Mouse (Mus musculus) liver, embryonic 12.5 days (tissue): ENCODE data around the gene Plxnc1. TPM values are rescaled to one million over a fixed set of nuclear protein-coding genes. Genes with fewer than 3 reads are reported as not detected.

Experiments
- ATAC-seq: fragments of 200-750 bp; cut with Nextera tagmentation; 2 replicates; pipeline ENCODE4 v1.8.0; 2017; ENCODE audit warnings: moderate number of reproducible peaks, mild to moderate bottlenecking, moderate library complexity
- H3K27ac ChIP-seq: fragments of 300-500 bp; sonication (generic); 2 replicates; pipeline ENCODE4 v1.5.1; 2016; ENCODE audit warnings: mild to moderate bottlenecking
- H3K27me3 ChIP-seq: fragments of 300-500 bp; sonication (generic); replicated peaks from 2 replicates; pipeline ENCODE4 v1.6.1; 2016; ENCODE audit warnings: mild to moderate bottlenecking, moderate library complexity
- H3K36me3 ChIP-seq: fragments of 300-500 bp; sonication (generic); 2 replicates; pipeline ENCODE4 v1.6.1; 2016; ENCODE audit warnings: mild to moderate bottlenecking, moderate library complexity
- H3K4me1 ChIP-seq: fragments of 300-500 bp; sonication (generic); 2 replicates; pipeline ENCODE4 v1.6.1; 2016
- H3K4me2 ChIP-seq: fragments of 300-500 bp; sonication (generic); 2 replicates; pipeline ENCODE4 v1.6.1; 2016; ENCODE audit warnings: mild to moderate bottlenecking, moderate library complexity
- H3K4me3 ChIP-seq: fragments of 300-500 bp; sonication (generic); 2 replicates; pipeline ENCODE4 v1.5.1; 2016; ENCODE audit warnings: mild to moderate bottlenecking, moderate library complexity
- H3K9ac ChIP-seq: fragments of 300-500 bp; sonication (generic); 2 replicates; pipeline ENCODE4 v1.6.1; 2016; ENCODE audit warnings: mild to moderate bottlenecking, moderate library complexity
- H3K9me3 ChIP-seq: fragments of 300-500 bp; sonication (generic); replicated peaks from 2 replicates; pipeline ENCODE4 v1.6.1; 2016; ENCODE audit warnings: mild to moderate bottlenecking, moderate library complexity
- WGBS: fragments of 180-500 bp; shearing (Covaris S2); methylation state at CpG from one replicate; pipeline ENCODE4 v1.1.7; 2016; ENCODE audit not compliant: insufficient replicate concordance; 5-methylcytosine and 5-hydroxymethylcytosine counted together
- polyA plus RNA-seq: library from polyadenylated mRNA; unstranded; fragments of >200 nt; fragmentation: Nextera tagmentation; extraction: Ambion mirVana; gene quantifications from 2 replicates; pipeline ENCODE4 v1.2.1, GENCODE M21; 2016

Gene Plxnc1
- polyA plus RNA-seq, 1 experiment from 2014 or later, result 4.4 TPM

DNA sequence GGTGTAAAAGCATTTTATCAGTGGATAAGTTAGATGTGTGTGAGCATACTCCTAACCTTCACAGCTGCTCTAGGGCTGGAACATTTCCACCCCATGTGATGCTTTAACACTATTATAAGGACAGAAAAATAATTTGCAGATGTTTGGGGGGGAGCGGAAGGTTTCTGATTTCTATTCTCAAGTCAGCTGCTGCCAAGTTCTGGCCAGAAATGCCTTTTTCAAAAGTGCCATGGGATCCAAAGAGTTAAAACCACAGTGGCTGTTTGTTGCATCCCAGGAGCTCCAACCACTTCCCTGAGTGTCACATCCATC is 139.8 kb downstream of the Plxnc1 start:
- Histone ChIP-seq H3K4me3 (no peak overlapping the region), H3K4me1 (peaks cover 43% of the 10 kb centered on the region), H3K4me2 (no peak overlapping the region), H3K9ac (no peak overlapping the region), H3K27me3 (no peaks in the 10 kb centered on the region), H3K27ac (no peak overlapping the region), H3K9me3 (no peaks in the 10 kb centered on the region), H3K36me3 (no peaks in the 10 kb centered on the region)
- ATAC-seq, result no peak
- 84% methylated on average over 1 of the region's 1 CpGs for WGBS

GRCm38 (mm10) chr10:94804029-94804908 is 140.4 kb downstream of the Plxnc1 start:
- 75% methylated on average over 10 of the region's 10 CpGs for WGBS
- Histone ChIP-seq H3K4me3 (no peak overlapping the region), H3K4me1 (peaks cover 39% of the 10 kb centered on the region), H3K9me3 (no peaks in the 10 kb centered on the region), H3K27me3 (no peaks in the 10 kb centered on the region), H3K36me3 (no peaks in the 10 kb centered on the region), H3K27ac (no peak overlapping the region), H3K9ac (no peak overlapping the region), H3K4me2 (no peak overlapping the region)
- no peak for ATAC-seq

GRCm38 (mm10) chr10:94800677-94801354 is 143.8 kb downstream of the Plxnc1 start:
- 29% methylated on average over 7 of the region's 7 CpGs for WGBS
- Histone ChIP-seq H3K4me3 (no peak overlapping the region), H3K4me2 (no peak overlapping the region), H3K27ac (0 out of 2 replicates have a peak overlapping the region, but pooled peaks have one; percentile 49), H3K36me3 (peaks cover 7% of the 10 kb centered on the region; the same call in 1 of the 2 replicates), H3K27me3 (no peaks in the 10 kb centered on the region), H3K9me3 (no peaks in the 10 kb centered on the region), H3K4me1 (peaks cover 25% of the 10 kb centered on the region), H3K9ac (no peak overlapping the region)
- ATAC-seq, result peak; percentile 61

DNA sequence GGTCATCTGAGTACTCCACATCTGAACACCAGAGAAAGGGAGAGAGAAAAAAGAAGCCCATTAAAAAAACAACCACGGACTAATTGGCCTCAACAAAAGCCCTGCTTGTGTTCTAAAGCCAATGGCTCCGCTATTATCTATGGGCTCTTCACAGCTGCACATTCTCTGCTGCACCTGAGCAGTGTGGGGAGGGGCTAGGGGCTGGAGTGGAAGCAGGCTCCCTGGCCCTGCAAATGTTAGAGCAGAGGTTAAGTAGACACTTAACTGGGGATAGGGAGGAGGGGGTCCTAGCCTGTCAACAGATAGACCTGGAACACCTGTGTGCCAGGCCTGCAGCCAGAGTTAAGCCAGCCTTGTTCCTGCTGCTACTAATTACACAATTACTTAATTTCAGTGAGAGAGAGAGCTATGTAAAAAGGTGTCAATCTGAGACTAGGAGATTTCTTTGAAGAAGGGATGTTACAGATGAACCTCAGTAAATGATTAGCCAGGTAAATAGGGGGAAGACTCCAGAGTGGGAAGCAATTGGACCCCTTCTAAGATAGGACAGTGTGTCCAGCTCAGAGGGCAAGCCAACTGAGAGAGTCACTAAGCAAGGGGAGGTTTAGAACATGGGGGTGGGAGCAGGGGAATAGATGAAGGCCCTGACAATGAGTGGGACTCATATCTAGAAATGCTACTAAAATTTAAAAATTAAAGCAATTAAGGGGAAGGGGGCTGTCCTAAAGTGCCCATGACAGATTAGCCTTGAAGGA is 145.0 kb downstream of the Plxnc1 start:
- ATAC-seq, result no peak
- no peak overlapping the region for H3K4me2 ChIP-seq
- peaks cover 24% of the 10 kb centered on the region for H3K4me1 ChIP-seq
- H3K36me3 ChIP-seq, result peaks cover 13% of the 10 kb centered on the region; the same call in 1 of the 2 replicates
- H3K9ac ChIP-seq, result no peak overlapping the region
- no peak overlapping the region for H3K4me3 ChIP-seq
- H3K27me3 ChIP-seq, result no peaks in the 10 kb centered on the region
- H3K9me3 ChIP-seq, result no peaks in the 10 kb centered on the region
- WGBS, result 69% methylated on average over 2 of the region's 2 CpGs
- no peak overlapping the region for H3K27ac ChIP-seq

- WGBS, result 65% methylated on average over 5 of the region's 5 CpGs
- H3K4me2 ChIP-seq, result no peak overlapping the region
- no peak for ATAC-seq
- no peaks in the 10 kb centered on the region for H3K9me3 ChIP-seq
- no peaks in the 10 kb centered on the region for H3K27me3 ChIP-seq
- no peak overlapping the region for H3K27ac ChIP-seq
- no peak overlapping the region for H3K9ac ChIP-seq
- peaks cover 24% of the 10 kb centered on the region for H3K4me1 ChIP-seq
- no peak overlapping the region for H3K4me3 ChIP-seq
- peaks cover 22% of the 10 kb centered on the region for H3K36me3 ChIP-seq
These were observed 146.5 kb downstream of the Plxnc1 start for GRCm38 (mm10) chr10:94798128-94798527.

DNA sequence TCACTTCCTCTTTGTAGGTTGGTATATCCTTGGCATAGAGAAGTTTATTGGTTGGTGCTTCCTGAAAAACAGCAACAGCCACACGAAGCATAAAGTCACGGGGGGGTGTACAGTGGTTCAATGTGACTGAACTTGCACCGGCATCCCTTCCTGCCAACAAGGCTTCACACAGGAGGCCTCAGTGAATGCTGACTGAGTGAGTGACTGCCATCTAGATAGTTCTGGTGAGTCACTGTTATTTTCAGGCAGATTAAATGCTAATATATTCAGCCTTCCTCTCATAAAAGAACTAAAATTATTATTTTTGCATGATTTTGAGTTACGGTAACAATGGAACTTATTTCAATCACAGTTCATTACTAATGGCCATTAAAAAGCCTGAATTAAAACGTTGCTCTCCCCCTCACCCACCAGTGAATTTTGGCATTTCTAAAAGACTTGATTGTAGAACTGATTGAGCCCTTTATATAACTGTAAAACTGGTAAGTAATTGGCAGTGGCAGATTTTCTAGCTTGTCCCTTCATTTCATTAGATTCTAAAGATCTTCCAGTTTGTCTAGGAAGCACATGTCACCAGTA is 149.9 kb downstream of the Plxnc1 start:
- H3K36me3 ChIP-seq, result peaks cover 39% of the 10 kb centered on the region
- 0 out of 2 replicates have a peak, but pooled peaks cover 3% of the 10 kb centered on the region for H3K4me1 ChIP-seq
- no peak overlapping the region for H3K4me3 ChIP-seq
- H3K9me3 ChIP-seq, result no peaks in the 10 kb centered on the region
- ATAC-seq, result no peak
- WGBS, result 77% methylated on average over 5 of the region's 5 CpGs
- no peak overlapping the region for H3K27ac ChIP-seq
- no peak overlapping the region for H3K4me2 ChIP-seq
- H3K27me3 ChIP-seq, result no peaks in the 10 kb centered on the region
- H3K9ac ChIP-seq, result no peak overlapping the region

GRCm38 (mm10) chr10:94793914-94794313 is 150.7 kb downstream of the Plxnc1 start:
- no peak overlapping the region for H3K4me2 ChIP-seq
- H3K4me3 ChIP-seq, result no peak overlapping the region
- H3K27ac ChIP-seq, result no peak overlapping the region
- 0 out of 2 replicates have a peak, but pooled peaks cover 3% of the 10 kb centered on the region for H3K4me1 ChIP-seq
- no peak overlapping the region for H3K9ac ChIP-seq
- no peak for ATAC-seq
- 88% methylated on average over 3 of the region's 3 CpGs for WGBS
- H3K27me3 ChIP-seq, result no peaks in the 10 kb centered on the region
- H3K9me3 ChIP-seq, result no peaks in the 10 kb centered on the region
- H3K36me3 ChIP-seq, result peaks cover 46% of the 10 kb centered on the region

DNA sequence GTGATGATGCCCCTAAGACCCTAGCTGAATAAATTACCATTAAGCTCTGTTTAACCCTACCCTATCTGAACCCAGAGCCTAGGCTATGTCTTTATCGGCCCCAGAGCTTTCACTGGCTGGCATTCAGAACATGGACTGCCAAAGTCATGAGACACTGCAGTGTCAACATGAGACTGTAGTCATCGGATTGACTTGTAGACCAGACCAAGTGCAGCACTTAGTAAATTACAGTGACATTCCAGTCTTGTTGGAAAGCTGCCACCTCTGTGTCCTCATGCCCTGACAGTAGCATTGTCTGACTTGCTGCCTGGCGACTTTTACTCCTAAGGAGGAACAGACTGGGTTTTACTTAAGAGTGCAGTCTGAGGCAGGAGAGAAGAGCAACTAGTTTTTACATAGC is 155.4 kb downstream of the Plxnc1 start:
- H3K4me3 ChIP-seq, result no peak overlapping the region
- no peak overlapping the region for H3K4me2 ChIP-seq
- 0 out of 2 replicates have a peak, but pooled peaks cover 3% of the 10 kb centered on the region for H3K4me1 ChIP-seq
- no peaks in the 10 kb centered on the region for H3K9me3 ChIP-seq
- H3K9ac ChIP-seq, result no peak overlapping the region
- WGBS, result 75% methylated on average over 3 of the region's 3 CpGs
- no peak overlapping the region for H3K27ac ChIP-seq
- no peaks in the 10 kb centered on the region for H3K27me3 ChIP-seq
- peaks cover 46% of the 10 kb centered on the region for H3K36me3 ChIP-seq
- ATAC-seq, result no peak

DNA sequence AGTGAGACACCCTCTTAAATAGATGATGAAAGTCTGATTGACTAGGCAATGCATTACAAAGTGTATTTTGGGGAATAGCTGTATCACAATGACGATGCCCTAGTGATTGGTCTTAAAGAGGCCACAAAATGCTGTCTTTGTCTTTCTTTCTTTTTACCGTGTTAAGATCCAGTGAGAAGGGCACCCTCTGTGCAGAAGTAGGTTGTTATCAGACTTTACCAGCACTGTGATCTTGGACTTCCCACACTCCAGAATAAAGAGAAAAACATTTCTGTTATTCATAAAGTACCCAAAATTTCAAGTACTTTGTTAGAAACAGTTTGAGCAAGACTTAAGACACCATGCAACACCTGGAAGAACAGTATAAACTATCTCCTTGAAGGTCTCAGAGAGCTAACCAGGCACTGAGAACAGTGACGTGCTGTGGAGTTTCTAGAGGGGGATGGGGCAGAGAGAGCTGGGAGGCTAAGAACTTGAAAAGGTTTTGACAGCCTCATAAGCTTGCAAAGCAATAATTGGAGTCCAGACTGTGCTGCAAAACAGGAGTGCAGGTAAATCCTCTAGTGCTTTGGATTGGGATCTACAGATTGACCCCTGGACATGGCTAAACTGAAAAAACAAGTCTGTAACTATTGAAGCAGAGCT is 163.9 kb downstream of the Plxnc1 start:
- WGBS, result 52% methylated on average over 3 of the region's 3 CpGs

GRCm38 (mm10) chr10:94779319-94779718 is 165.3 kb downstream of the Plxnc1 start:
- WGBS, result 72% methylated on average over 4 of the region's 4 CpGs
- no peaks in the 10 kb centered on the region for H3K27me3 ChIP-seq

More for the DNA sequence above, 163.9 kb downstream of the Plxnc1 start:
- ATAC-seq, result no peak
- Histone ChIP-seq H3K9ac (no peak overlapping the region), H3K4me1 (peaks cover 6% of the 10 kb centered on the region; the same call in 1 of the 2 replicates), H3K27me3 (no peaks in the 10 kb centered on the region), H3K27ac (no peak overlapping the region), H3K36me3 (peaks cover 16% of the 10 kb centered on the region; the same call in 1 of the 2 replicates), H3K9me3 (no peaks in the 10 kb centered on the region), H3K4me2 (no peak overlapping the region), H3K4me3 (no peak overlapping the region)

GRCm38 (mm10) chr10:94777576-94777975 is 167.1 kb downstream of the Plxnc1 start:
- H3K9ac ChIP-seq, result no peak overlapping the region
- no peaks in the 10 kb centered on the region for H3K9me3 ChIP-seq
- no peak overlapping the region for H3K27ac ChIP-seq
- 80% methylated on average over 3 of the region's 3 CpGs for WGBS
- no peak for ATAC-seq
- peaks cover 6% of the 10 kb centered on the region; the same call in 1 of the 2 replicates for H3K4me1 ChIP-seq
- no peaks in the 10 kb centered on the region for H3K27me3 ChIP-seq
- no peak overlapping the region for H3K4me3 ChIP-seq
- no peak overlapping the region for H3K4me2 ChIP-seq
- H3K36me3 ChIP-seq, result peaks cover 18% of the 10 kb centered on the region; the same call in 1 of the 2 replicates

More at GRCm38 (mm10) chr10:94779319-94779718, 165.3 kb downstream of the Plxnc1 start:
- Histone ChIP-seq H3K36me3 (peaks cover 16% of the 10 kb centered on the region; the same call in 1 of the 2 replicates), H3K4me3 (no peak overlapping the region), H3K4me2 (no peak overlapping the region), H3K4me1 (peaks cover 6% of the 10 kb centered on the region; the same call in 1 of the 2 replicates), H3K27ac (no peak overlapping the region), H3K9ac (no peak overlapping the region), H3K9me3 (no peaks in the 10 kb centered on the region)
- no peak for ATAC-seq
